Mouse (Mus musculus) kidney, embryonic 14.5 days (tissue): ENCODE measurements around the gene Ttc29. TPM values are rescaled to one million over a fixed set of nuclear protein-coding genes. Genes with fewer than 3 reads are reported as not detected.

Source experiments
- polyA plus RNA-seq: library from polyadenylated mRNA; unstranded; fragments of >200 nt; fragmentation: Nextera tagmentation; extraction: Ambion mirVana; gene quantifications from 2 replicates; pipeline ENCODE4 v1.2.1, GENCODE M21; 2014

Gene Ttc29
- polyA plus RNA-seq, 1 experiment from 2014 or later: not detected

Other genes starting within 250 kb of the Ttc29 start
- gene Pou4f2, start 223.3 kb downstream of the Ttc29 start, polyA plus RNA-seq: not detected in 2 replicates